Mouse (Mus musculus) inflammation-experienced regulatory T-cells, adult 6 months (primary cell): ENCODE data around the gene 6430548M08Rik. TPM values are rescaled to one million over a fixed set of nuclear protein-coding genes. Genes with fewer than 3 reads are reported as not detected.

ENCODE experiments used
- ATAC-seq: one replicate; pipeline ENCODE4 v1.8.0; 2017
- polyA plus RNA-seq, 3 experiments: library from polyadenylated mRNA; unstranded; fragments of 100-300 nt; shearing (Covaris generic); gene quantifications; one replicate each; pipeline ENCODE4 v1.2.1; 2017

The 6430548M08Rik gene
- polyA plus RNA-seq, 3 experiments from 2014 or later: 0.64 TPM; not detected in 2

GRCm38 (mm10) chr8:120146051-120146450 lies 32.1 kb downstream of the 6430548M08Rik start:
- ATAC-seq: no peak

DNA sequence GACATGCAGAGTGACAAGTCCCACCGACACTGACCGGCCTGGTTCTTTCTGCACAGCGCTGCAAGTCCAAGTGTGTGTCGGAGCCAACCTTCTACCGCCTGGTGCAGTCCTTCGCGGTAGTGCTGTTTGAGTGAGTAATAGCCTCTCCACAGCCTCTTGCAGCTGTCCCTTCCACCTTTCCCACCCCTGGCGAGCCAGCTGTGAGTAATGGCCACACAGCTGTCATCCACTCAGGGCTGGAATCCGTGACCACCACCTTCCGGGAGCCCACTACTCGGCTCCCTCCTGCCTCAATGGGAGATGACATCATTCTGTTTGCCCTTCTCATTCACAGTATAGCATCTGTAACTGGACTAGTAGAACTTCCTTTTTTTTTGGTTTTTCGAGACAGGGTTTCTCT lies 36.1 kb downstream of the 6430548M08Rik start:
- no peak for ATAC-seq

GRCm38 (mm10) chr8:120151151-120151550 lies 37.2 kb downstream of the 6430548M08Rik start:
- no peak for ATAC-seq

DNA sequence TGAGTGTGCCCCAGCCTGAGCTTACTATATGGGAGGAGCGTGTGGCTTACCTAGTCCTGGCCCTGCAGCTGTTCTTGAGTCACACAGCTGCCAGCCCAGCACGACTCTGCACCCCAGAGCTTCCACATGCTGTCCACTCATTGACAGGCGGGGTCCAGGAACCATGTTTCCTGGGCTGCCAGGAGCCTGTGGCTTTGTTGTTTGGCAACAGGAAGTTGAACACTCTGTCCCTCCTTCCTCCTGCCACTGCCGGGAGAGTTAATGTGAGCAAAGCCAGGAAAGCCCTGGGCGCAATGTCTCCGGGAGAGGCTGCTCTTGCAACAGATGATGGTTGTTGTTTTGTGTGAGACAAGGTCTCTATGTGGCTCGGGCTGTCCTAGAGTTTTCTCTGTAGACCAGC lies 38.7 kb downstream of the 6430548M08Rik start:
- no peak for ATAC-seq

DNA sequence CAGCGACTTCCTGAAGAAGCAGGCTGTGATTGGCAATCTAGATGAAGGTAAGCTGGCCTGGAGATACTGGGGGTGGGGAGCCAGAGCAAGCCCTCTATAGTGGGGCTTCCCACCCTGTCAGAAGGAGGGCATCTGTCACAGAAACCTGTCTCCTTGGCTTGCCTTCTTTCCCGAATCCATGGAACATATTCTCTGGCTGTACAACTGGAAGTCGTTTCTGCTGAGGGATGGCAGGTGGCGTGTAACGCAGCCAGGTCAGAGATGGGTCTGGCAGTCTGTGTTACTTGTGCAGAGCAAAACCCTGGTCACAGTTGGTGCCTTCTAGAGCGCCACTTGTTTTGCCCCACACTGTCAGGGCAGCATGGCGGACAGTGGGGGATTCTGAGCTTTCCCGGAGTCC lies 46.4 kb downstream of the 6430548M08Rik start:
- ATAC-seq: no peak

- ATAC-seq: no peak
These were observed 47.9 kb downstream of the 6430548M08Rik start for GRCm38 (mm10) chr8:120161658-120162403.

- no peak for ATAC-seq
These were observed 48.4 kb downstream of the 6430548M08Rik start for GRCm38 (mm10) chr8:120162404-120162752.

DNA sequence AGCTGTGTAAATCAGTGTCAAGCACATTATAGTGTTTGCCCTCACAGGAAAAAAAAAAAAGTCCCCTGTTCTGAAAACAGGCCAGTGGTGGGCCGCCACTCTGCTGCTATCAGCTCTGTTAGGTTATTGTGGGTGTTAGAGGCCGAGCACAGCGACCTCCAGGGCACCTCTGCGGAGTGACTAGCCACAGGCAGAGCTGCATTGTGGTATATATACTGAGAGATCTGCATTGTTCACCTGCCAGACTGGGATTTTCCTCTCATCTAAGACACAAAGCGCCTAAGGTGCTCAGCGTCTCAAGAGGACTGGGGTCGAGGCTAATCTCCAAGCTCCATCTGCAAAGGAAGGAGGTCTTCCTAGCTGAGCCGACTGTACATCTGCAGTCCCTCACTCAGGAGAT lies 49.4 kb downstream of the 6430548M08Rik start:
- no peak for ATAC-seq

DNA sequence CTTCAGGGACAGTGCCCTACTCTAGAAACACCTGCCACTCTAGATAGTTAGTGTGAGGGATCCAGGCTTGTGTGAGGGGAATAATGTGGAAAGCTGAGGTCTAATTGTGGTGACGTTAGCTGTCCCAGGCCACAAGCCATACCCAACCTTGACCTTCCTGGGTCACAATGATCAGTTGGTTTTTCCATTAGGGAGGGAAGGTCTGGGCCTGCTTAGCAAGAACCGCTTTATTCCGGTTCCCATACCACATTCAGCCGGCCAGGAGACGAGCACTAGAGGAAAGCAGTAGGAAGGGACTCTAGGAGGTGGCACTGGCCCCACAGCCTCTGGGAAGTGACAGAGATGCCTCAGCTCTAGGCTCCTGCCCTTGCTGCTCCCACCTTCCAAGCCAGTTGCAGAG lies 50.1 kb downstream of the 6430548M08Rik start:
- no peak for ATAC-seq

DNA sequence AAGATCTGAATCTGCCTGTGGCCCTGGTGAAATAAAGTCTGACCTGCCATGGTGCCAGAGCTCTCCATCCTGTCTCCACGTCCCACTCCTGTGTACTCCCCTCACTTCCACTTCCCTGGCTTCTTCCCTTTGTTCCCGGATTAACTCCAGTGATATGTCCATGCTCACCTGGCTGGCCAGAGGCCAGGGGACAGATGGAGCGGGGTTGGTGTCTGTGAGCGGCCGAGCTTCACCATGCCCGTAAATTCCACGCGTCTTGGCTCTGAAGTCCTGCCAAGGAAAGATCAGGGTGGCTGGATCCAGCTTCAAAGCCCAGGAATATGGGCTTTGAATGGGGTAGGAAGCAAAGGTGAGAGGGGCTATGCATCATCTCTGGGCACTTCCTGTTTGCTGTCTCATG lies 53.2 kb downstream of the 6430548M08Rik start:
- ATAC-seq: no peak

DNA sequence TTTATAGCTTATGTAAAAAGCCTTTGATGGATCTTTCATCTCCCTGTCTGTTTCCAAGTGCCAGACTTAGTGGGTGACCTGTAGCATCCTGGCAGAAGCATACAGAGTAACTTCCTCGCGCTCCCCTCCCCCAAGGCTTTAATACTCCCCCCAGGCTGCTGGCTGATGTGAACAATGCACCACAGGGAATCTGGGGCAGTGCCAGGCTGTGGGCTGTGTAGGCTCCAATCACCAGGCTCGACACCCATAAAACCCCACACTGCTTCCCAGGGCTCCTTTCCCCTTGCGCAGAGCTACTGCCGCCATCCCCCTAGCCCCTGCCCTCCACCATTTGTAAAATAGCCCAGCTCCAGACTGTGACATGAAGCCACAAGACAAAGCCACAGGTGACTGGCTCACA lies 53.9 kb downstream of the 6430548M08Rik start:
- ATAC-seq: no peak

- ATAC-seq: no peak
These were observed 55.2 kb downstream of the 6430548M08Rik start for GRCm38 (mm10) chr8:120169119-120169518.

GRCm38 (mm10) chr8:120173195-120173594 lies 59.2 kb downstream of the 6430548M08Rik start:
- ATAC-seq: no peak

GRCm38 (mm10) chr8:120174606-120175005 lies 60.7 kb downstream of the 6430548M08Rik start:
- ATAC-seq: no peak

- ATAC-seq: no peak
These were observed 62.7 kb downstream of the 6430548M08Rik start for GRCm38 (mm10) chr8:120176605-120177004.

DNA sequence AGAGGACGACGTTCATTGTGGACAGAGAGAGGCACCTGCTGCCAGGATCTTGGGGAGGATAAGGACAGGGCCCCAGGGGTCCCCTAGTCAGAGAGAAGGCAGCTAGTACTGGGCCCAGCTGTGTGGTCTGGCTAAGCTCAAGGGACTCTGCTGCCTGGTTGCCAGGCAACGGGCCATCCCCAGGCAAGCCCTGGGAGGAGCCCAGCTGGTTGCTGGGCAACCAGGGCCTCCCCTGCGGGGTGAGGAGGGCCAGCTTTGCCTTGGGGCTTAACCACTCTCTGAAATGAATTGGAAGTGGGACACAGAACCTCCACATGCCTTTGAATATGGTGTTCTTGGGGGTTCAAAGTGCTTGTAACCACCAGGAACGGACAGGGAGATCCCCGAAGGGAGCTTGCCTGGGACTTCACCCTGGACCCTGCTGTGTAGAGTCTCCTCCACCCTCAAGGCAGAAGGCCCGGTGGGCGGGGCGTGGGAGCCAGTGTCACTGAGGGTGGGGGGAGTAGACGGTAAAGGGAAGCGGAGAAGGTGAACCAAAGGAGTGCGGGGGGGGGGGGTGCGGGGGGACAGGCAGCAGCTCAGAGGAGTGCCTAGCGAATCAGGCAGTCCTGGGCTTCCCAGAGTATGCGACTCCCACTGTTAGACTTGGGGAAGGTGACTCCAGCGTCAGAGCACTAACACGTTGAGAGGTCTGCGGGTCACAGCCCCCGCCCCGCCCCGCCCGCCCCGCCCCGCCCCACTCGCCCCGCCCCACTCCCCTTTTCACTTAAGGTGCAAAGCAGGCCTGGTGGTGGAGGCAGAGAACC lies 63.6 kb downstream of the 6430548M08Rik start, which contains the start of gene Fam92b:
Gene Fam92b (minus strand): TSS at position 149 of the 806 bp plus-strand sequence.
- ATAC-seq: no peak

- no peak for ATAC-seq
These were observed 64.2 kb downstream of the 6430548M08Rik start for GRCm38 (mm10) chr8:120178124-120178514.

DNA sequence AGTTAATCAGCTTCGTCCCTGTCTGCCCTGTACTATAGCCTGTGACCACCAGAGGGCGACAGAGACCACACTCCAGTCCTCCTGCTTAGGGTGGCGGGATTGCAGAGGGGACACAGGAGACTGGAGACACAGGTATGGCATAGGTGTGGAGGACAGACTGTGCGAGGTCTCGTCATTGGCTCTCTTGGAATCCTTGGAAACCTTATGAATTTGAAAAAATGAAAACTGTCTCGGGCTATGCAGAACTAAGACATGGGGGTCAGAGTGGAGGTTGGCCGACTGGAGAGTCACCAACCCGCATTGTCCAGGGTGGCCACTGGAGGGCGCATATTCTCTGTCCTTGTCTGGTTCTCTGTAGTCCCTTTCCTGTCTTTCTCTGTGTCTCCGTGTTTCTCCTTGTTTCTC lies 65.1 kb downstream of the 6430548M08Rik start:
- peak; percentile 85 for ATAC-seq

DNA sequence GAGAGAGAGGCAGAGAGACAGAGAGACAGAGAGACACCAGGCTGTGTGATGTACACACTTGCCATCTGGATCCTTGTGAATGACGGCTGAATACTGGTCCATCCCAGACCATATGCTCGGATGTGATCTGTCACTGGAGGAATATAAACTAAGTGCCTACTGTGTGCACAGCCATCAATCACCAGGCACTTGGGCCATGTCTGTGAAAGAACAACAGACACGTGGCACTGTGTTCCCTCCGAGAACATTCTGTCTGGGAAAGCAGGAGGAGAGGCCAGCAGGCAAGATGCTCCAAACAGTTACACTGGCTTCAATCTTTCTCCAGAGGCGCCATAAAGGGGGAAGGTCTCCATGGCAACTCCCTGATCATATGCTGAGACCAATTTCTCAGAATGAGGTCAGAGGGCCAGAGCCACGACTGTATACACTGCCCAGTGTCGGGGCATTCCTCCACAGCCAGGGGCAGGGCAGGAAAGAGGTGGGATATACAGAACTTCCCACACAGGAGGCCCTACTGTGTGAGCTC lies 66.6 kb downstream of the 6430548M08Rik start:
- ATAC-seq: no peak

- no peak for ATAC-seq
These were observed 67.3 kb downstream of the 6430548M08Rik start for GRCm38 (mm10) chr8:120181274-120181673.

DNA sequence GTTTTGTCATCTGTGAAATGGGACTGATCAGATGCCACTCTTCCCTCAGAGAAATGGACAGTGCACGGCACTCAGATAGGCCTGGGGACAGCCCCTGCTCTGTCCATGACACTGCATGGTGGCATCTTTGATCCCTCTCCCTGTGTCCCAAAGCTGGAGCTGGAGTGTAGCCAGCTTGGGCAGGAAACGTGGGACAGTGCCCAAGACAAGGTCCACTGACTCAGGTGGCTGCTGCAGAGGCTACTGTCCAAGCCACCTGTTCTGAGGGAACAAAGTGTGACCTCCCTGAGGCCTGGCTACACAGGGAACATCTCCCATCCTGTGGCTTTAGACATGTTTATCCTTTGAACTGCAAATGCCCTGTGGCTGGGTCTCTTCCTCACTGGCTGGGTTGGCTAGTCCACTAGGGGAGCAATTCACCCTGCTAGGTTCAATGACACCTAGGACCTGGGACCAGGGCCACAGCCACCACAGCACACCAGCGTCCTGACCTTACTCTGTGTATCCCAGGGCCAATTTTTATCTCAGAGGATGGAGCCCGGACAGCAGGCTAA lies 68.0 kb downstream of the 6430548M08Rik start:
- ATAC-seq: no peak

DNA sequence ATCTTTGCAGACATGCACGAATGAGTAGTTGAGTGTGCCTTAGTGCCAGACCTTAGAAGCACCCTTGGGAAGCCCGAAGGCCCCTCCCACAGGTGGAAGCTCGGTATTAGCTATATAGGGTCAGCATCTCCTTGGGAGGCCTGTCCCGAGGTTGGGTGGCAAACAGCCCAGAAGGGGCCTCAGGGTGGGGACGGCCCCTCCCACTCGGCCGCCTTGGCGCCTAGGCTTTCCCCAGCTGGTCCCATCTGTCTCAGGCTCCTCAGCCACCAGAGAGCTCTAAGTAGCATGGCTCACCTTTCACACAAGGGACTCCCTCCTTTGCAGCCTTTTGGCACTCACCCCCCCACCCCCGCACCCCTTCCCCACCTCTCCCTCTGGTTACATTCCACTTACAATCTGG lies 70.4 kb downstream of the 6430548M08Rik start:
- no peak for ATAC-seq
